Mouse (Mus musculus) kidney, embryonic 16.5 days (tissue): Measurements from ENCODE around the gene Bicra. TPM values are rescaled to one million over a fixed set of nuclear protein-coding genes. Genes with fewer than 3 reads are reported as not detected.

Experiments used
- ATAC-seq: fragments of 200-750 bp; cut with Nextera tagmentation; 2 replicates; pipeline ENCODE4 v1.8.0; 2017; ENCODE audit warnings: moderate TSS enrichment; ENCODE audit not compliant: low FRiP score, low TSS enrichment
- H3K27ac ChIP-seq: fragments of 300-500 bp; sonication (generic); 2 replicates; pipeline ENCODE4 v1.5.1; 2014; ENCODE audit warnings: low read length
- H3K27me3 ChIP-seq: fragments of 300-500 bp; sonication (generic); 2 replicates; pipeline ENCODE4 v1.6.1; 2014; ENCODE audit warnings: low read length, control low read depth, mixed read lengths; ENCODE audit not compliant: insufficient read depth
- H3K36me3 ChIP-seq: fragments of 300-500 bp; sonication (generic); 2 replicates; pipeline ENCODE4 v1.6.1; 2014; ENCODE audit warnings: low read length, control low read depth, mixed read lengths; ENCODE audit not compliant: insufficient read depth
- H3K4me1 ChIP-seq: fragments of 300-500 bp; sonication (generic); 2 replicates; pipeline ENCODE4 v1.6.1; 2014; ENCODE audit warnings: low read length, control low read depth, mixed read lengths; ENCODE audit not compliant: insufficient read depth
- H3K4me2 ChIP-seq: fragments of 300-500 bp; sonication (generic); replicated peaks from 2 replicates; pipeline ENCODE4 v1.6.1; 2014; ENCODE audit warnings: low read depth, low read length
- H3K4me3 ChIP-seq: fragments of 300-500 bp; sonication (generic); 2 replicates; pipeline ENCODE4 v1.5.1; 2014; ENCODE audit warnings: mild to moderate bottlenecking, low read length
- H3K9ac ChIP-seq: fragments of 300-500 bp; sonication (generic); replicated peaks from 2 replicates; pipeline ENCODE4 v1.6.1; 2014; ENCODE audit warnings: low read length
- H3K9me3 ChIP-seq: fragments of 300-500 bp; sonication (generic); 2 replicates; pipeline ENCODE4 v1.6.1; 2016; ENCODE audit warnings: low read length, control low read depth
- WGBS: fragments of 180-500 bp; shearing (Covaris S2); extraction: QIAGEN DNeasy Blood & Tissue Kit; methylation state at CpG from one replicate; pipeline ENCODE4 v1.1.7; 2014; 5-methylcytosine and 5-hydroxymethylcytosine counted together
- polyA plus RNA-seq: library from polyadenylated mRNA; unstranded; fragments of >200 nt; fragmentation: Nextera tagmentation; extraction: Ambion mirVana; gene quantifications from 2 replicates; pipeline ENCODE4 v1.2.1, GENCODE M21; 2015

Bicra gene
- polyA plus RNA-seq, 1 experiment from 2014 or later: 7.1 TPM

- peaks cover 4% of the 10 kb centered on the region; the same call in 1 of the 2 replicates for H3K9me3 ChIP-seq
- H3K4me1 ChIP-seq: peaks cover 11% of the 10 kb centered on the region; the same call in 1 of the 2 replicates
- no peak overlapping the region for H3K4me3 ChIP-seq
- no peaks in the 10 kb centered on the region for H3K27me3 ChIP-seq
- H3K9ac ChIP-seq: no peak overlapping the region
- 0 out of 2 replicates have a peak overlapping the region, but pooled peaks have one; percentile 57 for H3K4me2 ChIP-seq
- peaks cover 37% of the 10 kb centered on the region for H3K36me3 ChIP-seq
- 0 out of 2 replicates have a peak, but pooled peaks have one; percentile 5 for ATAC-seq
- peak overlapping the region; percentile 30; the same call in 1 of the 2 replicates for H3K27ac ChIP-seq
- 90% methylated on average over 7 of the region's 7 CpGs for WGBS
Observed at GRCm38 (mm10) chr7:15954436-15954835, 93.3 kb downstream of the Bicra start.

GRCm38 (mm10) chr7:15953307-15954074, 94.2 kb downstream of the Bicra start:
- Histone ChIP-seq H3K4me2 (no peak overlapping the region), H3K4me1 (peaks cover 18% of the 10 kb centered on the region), H3K9me3 (peaks cover 4% of the 10 kb centered on the region; the same call in 1 of the 2 replicates), H3K27ac (no peak overlapping the region), H3K27me3 (no peaks in the 10 kb centered on the region), H3K9ac (no peak overlapping the region), H3K4me3 (no peak overlapping the region), H3K36me3 (peaks cover 38% of the 10 kb centered on the region)
- 90% methylated on average over 13 of the region's 13 CpGs for WGBS
- no peak for ATAC-seq

GRCm38 (mm10) chr7:15952416-15952815, 95.3 kb downstream of the Bicra start:
- no peak overlapping the region for H3K9ac ChIP-seq
- H3K4me1 ChIP-seq: peaks cover 23% of the 10 kb centered on the region
- WGBS: 72% methylated on average over 3 of the region's 3 CpGs
- no peak overlapping the region for H3K27ac ChIP-seq
- no peak for ATAC-seq
- peaks cover 31% of the 10 kb centered on the region for H3K36me3 ChIP-seq
- H3K27me3 ChIP-seq: no peaks in the 10 kb centered on the region
- no peak overlapping the region for H3K4me3 ChIP-seq
- H3K4me2 ChIP-seq: no peak overlapping the region
- H3K9me3 ChIP-seq: peaks cover 4% of the 10 kb centered on the region; the same call in 1 of the 2 replicates

GRCm38 (mm10) chr7:15950008-15950407, 97.7 kb downstream of the Bicra start:
- peaks cover 25% of the 10 kb centered on the region for H3K36me3 ChIP-seq
- no peaks in the 10 kb centered on the region for H3K27me3 ChIP-seq
- no peak for ATAC-seq
- 91% methylated on average over 15 of the region's 15 CpGs for WGBS
- peaks cover 4% of the 10 kb centered on the region; the same call in 1 of the 2 replicates for H3K9me3 ChIP-seq
- peaks cover 15% of the 10 kb centered on the region for H3K4me1 ChIP-seq
- no peak overlapping the region for H3K4me3 ChIP-seq
- no peak overlapping the region for H3K27ac ChIP-seq
- no peak overlapping the region for H3K4me2 ChIP-seq
- no peak overlapping the region for H3K9ac ChIP-seq

GRCm38 (mm10) chr7:15949216-15949790, 98.4 kb downstream of the Bicra start:
- peaks cover 27% of the 10 kb centered on the region for H3K36me3 ChIP-seq
- no peaks in the 10 kb centered on the region for H3K27me3 ChIP-seq
- no peak overlapping the region for H3K9ac ChIP-seq
- ATAC-seq: no peak
- peaks cover 21% of the 10 kb centered on the region for H3K4me1 ChIP-seq
- WGBS: 79% methylated on average over 7 of the region's 7 CpGs
- H3K4me2 ChIP-seq: peak overlapping the region; percentile 60; the same call in 1 of the 2 replicates
- no peak overlapping the region for H3K4me3 ChIP-seq
- peaks cover 4% of the 10 kb centered on the region; the same call in 1 of the 2 replicates for H3K9me3 ChIP-seq
- peak overlapping the region; percentile 73; the same call in 1 of the 2 replicates for H3K27ac ChIP-seq

- H3K36me3 ChIP-seq: peaks cover 33% of the 10 kb centered on the region
- peak; percentile 83 for ATAC-seq
- peak overlapping the region; percentile 60 for H3K4me2 ChIP-seq
- H3K27ac ChIP-seq: peak overlapping the region; percentile 73
- H3K4me1 ChIP-seq: peaks cover 28% of the 10 kb centered on the region
- WGBS: 5% methylated on average over 23 of the region's 23 CpGs
- H3K4me3 ChIP-seq: peak overlapping the region; percentile 37
- no peaks in the 10 kb centered on the region for H3K9me3 ChIP-seq
- H3K9ac ChIP-seq: peak overlapping the region; percentile 58
- no peaks in the 10 kb centered on the region for H3K27me3 ChIP-seq
Observed at GRCm38 (mm10) chr7:15948381-15948941, 99.3 kb downstream of the Bicra start.

GRCm38 (mm10) chr7:15947653-15948260, 100.0 kb downstream of the Bicra start:
- no peaks in the 10 kb centered on the region for H3K27me3 ChIP-seq
- H3K4me1 ChIP-seq: peaks cover 28% of the 10 kb centered on the region
- H3K9me3 ChIP-seq: no peaks in the 10 kb centered on the region
- H3K36me3 ChIP-seq: peaks cover 36% of the 10 kb centered on the region
- H3K27ac ChIP-seq: peak overlapping the region; percentile 73; the same call in 1 of the 2 replicates
- ATAC-seq: no peak
- 55% methylated on average over 4 of the region's 4 CpGs for WGBS
- peak overlapping the region; percentile 60; the same call in 1 of the 2 replicates for H3K4me2 ChIP-seq
- peak overlapping the region; percentile 58; the same call in 1 of the 2 replicates for H3K9ac ChIP-seq
- H3K4me3 ChIP-seq: peak overlapping the region; percentile 37

GRCm38 (mm10) chr7:15945721-15946536, 101.8 kb downstream of the Bicra start, which contains the start of gene Nop53:
TSS of gene Nop53 (minus strand) at chr7:15946074.
- Histone ChIP-seq H3K4me1 (peaks cover 28% of the 10 kb centered on the region), H3K4me3 (peak within 1 kb of the TSS; percentile 79), H3K27ac (peak within 1 kb of the TSS; percentile 96), H3K9ac (peak within 1 kb of the TSS; percentile 91), H3K4me2 (peak within 1 kb of the TSS; percentile 71), H3K27me3 (no peaks in the 10 kb centered on the region), H3K36me3 (peaks cover 46% of the 10 kb centered on the region), H3K9me3 (no peaks in the 10 kb centered on the region)
- ATAC-seq: peak; percentile 88
- 2% methylated on average over 59 of the region's 59 CpGs for WGBS

- Histone ChIP-seq H3K9ac (peak overlapping the region; percentile 91), H3K27me3 (no peaks in the 10 kb centered on the region), H3K4me3 (peak overlapping the region; percentile 79), H3K4me1 (peaks cover 28% of the 10 kb centered on the region), H3K36me3 (peaks cover 48% of the 10 kb centered on the region), H3K4me2 (peak overlapping the region; percentile 71), H3K9me3 (no peaks in the 10 kb centered on the region), H3K27ac (no peak overlapping the region)
- 8% methylated on average over 8 of the region's 8 CpGs for WGBS
- ATAC-seq: no peak
Observed at GRCm38 (mm10) chr7:15945211-15945610, 102.5 kb downstream of the Bicra start.
